Mouse (Mus musculus): ENCODE measurements around the gene Gm40460. TPM values are rescaled to one million over a fixed set of nuclear protein-coding genes. Genes with fewer than 3 reads are reported as not detected.
A peak's percentile ranks its signal among the peaks of the same experiment; 100 is the strongest.
"Not testable (repeated sequence)": the region's sequence is repeated elsewhere in the genome, so short reads cannot be mapped to it uniquely, and the experiment has no call there.

Gene Gm40460
- not detected in 2 replicates for polyA plus RNA-seq (2015; fragmentation: Nextera tagmentation; extraction: Ambion mirVana)

DNA sequence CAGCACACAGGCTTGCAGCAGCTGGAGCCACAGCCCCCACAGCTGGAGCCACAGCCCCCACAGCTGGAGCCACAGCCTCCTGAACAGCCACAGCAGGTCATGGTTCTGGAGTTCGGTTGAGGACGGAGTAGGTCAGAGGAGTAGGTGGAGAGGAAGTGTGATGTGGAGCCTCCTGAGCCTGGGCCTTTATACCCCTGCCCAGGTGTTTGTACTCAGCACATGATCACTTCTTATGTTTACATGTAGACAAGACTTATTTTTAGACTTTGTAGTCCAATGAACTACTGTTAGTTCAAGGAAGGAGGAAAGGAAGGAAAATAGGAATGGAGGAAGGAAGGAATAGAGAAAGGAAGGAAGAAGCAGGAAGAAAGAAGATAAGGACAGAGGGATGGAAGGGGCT lies at the start of gene Gm40460:
TSS of gene Gm40460 (minus strand) at position 101 of the 400 bp plus-strand sequence.
- Histone ChIP-seq H3K9me3 (no peaks in the 10 kb centered on the region), H3K4me1 (no peaks in the 10 kb centered on the region), H3K27me3 (no peaks in the 10 kb centered on the region), H3K36me3 (no peaks in the 10 kb centered on the region), H3K27ac (no peak within 1 kb of the TSS), H3K4me3 (no peak within 1 kb of the TSS), H3K9ac (no peak within 1 kb of the TSS), H3K4me2 (no peak within 1 kb of the TSS)
- no peak for ATAC-seq (ENCODE audit: borderline replicate concordance, extremely low read depth, low FRiP score, low TSS enrichment)
- 23% methylated on average over 2 of the region's 2 CpGs for WGBS

DNA sequence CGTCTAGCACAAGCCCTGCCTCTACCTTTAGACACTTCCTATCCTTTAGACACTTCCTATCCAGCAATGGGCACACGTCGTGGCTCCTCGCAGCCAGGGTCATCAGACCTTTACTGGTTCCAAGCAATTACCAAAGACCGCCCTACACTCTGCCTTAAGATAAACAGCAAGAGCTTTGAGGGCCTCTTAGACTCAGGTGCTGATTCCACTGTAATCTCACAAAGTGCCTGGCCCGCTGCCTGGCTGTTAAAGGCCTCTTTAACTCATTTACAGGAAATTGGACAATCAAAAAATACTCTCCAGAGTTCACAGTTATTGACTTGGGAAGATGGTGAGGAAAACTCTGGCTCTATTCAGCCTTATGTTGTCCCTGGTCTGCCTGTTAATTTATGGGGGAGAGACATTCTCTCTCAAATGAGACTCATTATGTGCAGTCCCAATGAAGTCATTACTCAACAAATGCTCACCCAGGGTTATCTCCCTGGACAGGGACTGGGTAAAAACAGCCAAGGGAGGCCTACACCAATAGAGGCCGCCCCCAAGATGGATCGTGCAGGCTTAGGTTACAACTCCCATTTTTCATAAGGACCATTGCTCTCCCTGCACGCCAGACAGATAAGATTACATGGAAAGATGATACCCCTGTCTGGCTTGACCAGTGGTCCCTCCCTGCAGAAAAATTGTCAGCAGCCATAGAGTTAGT lies 45.2 kb upstream of the Gm40460 start:
- H3K4me1 ChIP-seq, result peaks cover 16% of the 10 kb centered on the region
- not testable (repeated sequence) for H3K9me3 ChIP-seq; H3K27me3 ChIP-seq; H3K9ac ChIP-seq; ATAC-seq (ENCODE audit: borderline replicate concordance, extremely low read depth, low FRiP score, low TSS enrichment); H3K36me3 ChIP-seq; H3K4me2 ChIP-seq; H3K27ac ChIP-seq; H3K4me3 ChIP-seq
- 41% methylated on average over 9 of the region's 9 CpGs for WGBS

DNA sequence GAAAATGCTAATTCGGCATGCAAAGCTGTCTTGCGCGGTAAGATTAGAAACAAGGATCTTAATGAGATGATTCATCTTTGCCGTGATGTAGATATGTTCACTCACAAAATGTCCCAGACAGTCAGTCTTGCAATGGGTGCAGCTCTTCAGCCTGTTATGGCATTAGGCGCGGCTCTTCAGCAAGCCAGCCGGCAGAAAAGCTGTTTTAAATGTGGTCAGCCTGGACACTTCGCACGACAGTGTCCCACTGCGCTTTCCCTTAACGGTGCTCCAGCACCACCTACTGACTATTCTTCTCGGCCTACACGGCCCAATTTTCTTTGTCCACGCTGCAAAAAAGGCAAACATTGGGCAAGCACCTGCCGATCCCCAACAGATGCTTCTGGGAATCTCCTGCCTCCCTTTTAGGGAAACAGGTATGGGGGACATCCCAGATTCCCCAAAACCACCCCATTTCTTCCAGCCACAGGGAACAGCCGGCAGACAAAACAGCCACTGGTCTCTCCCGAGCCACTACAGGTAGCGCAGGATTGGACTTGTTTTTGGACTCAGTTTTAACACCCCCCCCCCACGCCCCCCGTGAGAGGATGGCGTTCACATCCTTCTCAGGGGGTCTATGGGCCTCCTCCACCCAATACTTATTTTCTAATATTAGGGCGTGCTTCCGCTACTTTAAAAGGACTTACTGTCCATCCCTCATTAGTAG lies 44.4 kb upstream of the Gm40460 start:
- Histone ChIP-seq H3K4me3 (peak overlapping the region; percentile 50), H3K4me1 (peaks cover 16% of the 10 kb centered on the region), H3K36me3 (no peaks in the 10 kb centered on the region), H3K9ac (no peak overlapping the region; the same call in 1 of the 2 replicates), H3K4me2 (peak overlapping the region; percentile 87), H3K27ac (peak overlapping the region; percentile 92; the same call in 1 of the 2 replicates), H3K9me3 (no peaks in the 10 kb centered on the region), H3K27me3 (no peaks in the 10 kb centered on the region)
- ATAC-seq (ENCODE audit: borderline replicate concordance, extremely low read depth, low FRiP score, low TSS enrichment), result peak; percentile 51; the same call in 1 of the 2 replicates
- WGBS, result 15% methylated on average over 23 of the region's 23 CpGs

DNA sequence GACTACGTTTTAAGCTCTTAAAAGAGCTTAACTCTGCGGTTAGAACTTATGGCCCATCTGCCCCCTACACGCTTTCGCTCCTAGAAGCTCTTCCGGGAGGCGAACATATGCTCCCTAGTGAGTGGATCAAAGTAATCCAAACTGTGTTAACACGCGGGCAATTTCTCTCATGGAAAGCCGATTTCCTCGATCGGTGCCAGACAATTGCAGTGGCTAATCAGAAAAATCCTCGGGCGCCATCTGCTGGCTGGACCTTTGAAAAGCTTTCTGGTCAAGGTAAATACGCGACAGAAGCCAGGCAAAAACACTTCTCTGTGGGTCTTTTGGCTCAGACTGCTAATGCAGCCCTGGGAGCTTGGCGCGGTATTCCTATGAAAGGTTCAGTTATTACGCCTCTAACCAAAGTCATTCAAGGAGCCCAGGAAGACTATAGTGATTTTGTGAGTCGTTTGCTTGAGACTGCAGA lies 43.8 kb upstream of the Gm40460 start:
- WGBS, result 0% methylated on average over 19 of the region's 19 CpGs
- Histone ChIP-seq H3K9ac (peak overlapping the region; percentile 61), H3K36me3 (no peaks in the 10 kb centered on the region), H3K27ac (peak overlapping the region; percentile 92), H3K4me1 (peaks cover 16% of the 10 kb centered on the region), H3K27me3 (no peaks in the 10 kb centered on the region), H3K4me3 (peak overlapping the region; percentile 50), H3K4me2 (peak overlapping the region; percentile 87), H3K9me3 (no peaks in the 10 kb centered on the region)
- peak; percentile 79 for ATAC-seq (ENCODE audit: borderline replicate concordance, extremely low read depth, low FRiP score, low TSS enrichment)

DNA sequence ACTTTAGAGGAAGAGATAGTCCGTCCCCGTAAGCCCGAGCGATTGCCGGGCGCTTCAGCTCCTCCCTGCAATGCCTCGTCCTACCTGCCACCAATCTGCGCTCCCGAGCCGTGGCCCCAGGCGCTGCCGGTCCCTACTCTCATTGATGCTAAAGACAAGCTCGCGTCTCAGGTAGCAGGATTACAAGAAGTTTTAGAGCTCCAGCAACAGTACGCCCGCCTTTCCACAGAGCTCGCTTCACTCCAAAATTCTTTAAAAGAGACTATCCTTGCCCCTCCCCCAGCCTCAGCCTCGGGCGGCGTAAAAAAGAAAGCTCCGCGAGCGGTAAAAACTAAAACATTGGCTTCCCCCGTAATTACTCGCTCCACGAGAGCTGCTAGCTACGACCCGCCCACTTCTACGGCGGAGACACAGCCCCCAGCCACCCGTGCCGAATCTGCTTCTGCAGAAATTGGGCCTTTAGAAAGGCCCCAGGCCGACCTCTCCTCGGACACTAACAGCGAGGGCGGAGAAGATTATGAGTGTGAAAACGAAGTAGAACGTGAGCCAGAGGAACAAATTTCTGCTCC lies 43.2 kb upstream of the Gm40460 start:
- H3K36me3 ChIP-seq, result no peaks in the 10 kb centered on the region
- peak overlapping the region; percentile 87 for H3K4me2 ChIP-seq
- no peaks in the 10 kb centered on the region for H3K27me3 ChIP-seq
- peak overlapping the region; percentile 92 for H3K27ac ChIP-seq
- peak; percentile 84 for ATAC-seq (ENCODE audit: borderline replicate concordance, extremely low read depth, low FRiP score, low TSS enrichment)
- H3K9ac ChIP-seq, result peak overlapping the region; percentile 61
- under 1% methylated on average over 38 of the region's 38 CpGs for WGBS
- H3K9me3 ChIP-seq, result no peaks in the 10 kb centered on the region
- peak overlapping the region; percentile 50 for H3K4me3 ChIP-seq
- peaks cover 16% of the 10 kb centered on the region for H3K4me1 ChIP-seq

DNA sequence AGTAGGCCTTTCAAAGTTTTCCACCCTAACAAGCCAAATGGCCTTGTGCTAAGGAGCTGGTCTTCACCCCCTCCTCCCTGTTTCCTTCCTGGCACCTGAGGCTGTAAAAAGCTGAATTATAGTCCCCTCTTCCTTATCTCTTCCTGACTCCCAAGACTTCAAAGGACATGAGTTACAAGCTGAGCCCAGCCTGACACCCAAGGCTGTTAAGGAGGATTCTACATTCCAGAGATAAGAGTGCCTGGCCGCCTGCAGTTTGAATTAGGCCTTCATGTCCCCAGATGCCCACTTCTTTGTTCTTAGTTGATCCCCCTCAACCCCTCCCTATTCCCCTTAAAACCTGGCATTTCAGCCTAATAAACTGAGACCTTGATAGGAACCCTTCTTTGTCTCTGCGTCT lies 42.0 kb upstream of the Gm40460 start:
- H3K4me2 ChIP-seq, result peak overlapping the region; percentile 87; the same call in 1 of the 2 replicates
- H3K27me3 ChIP-seq; H3K4me3 ChIP-seq; H3K36me3 ChIP-seq; H3K27ac ChIP-seq; H3K9me3 ChIP-seq; ATAC-seq (ENCODE audit: borderline replicate concordance, extremely low read depth, low FRiP score, low TSS enrichment); H3K9ac ChIP-seq: not testable (repeated sequence)
- H3K4me1 ChIP-seq, result peaks cover 16% of the 10 kb centered on the region
- 19% methylated on average over 2 of the region's 2 CpGs for WGBS

DNA sequence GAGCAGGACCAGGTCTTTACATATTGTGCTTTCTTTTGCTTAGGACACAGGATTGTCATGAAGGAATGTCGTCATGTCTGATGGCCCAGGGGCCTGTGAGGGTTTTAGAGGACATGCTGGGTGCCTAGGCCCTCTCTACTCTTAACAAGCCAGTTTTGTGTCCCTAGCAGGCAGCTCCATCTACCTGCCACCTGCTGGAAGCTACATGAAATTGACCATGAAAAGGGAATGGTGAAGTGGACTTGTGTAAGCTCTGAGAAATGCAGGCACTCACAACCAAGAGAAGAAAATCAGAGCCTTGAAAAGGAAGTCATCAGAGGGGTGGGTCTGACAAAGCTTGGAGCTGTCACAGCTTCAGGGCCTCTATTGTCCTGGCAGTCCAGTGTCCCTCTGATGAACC lies 38.4 kb upstream of the Gm40460 start:
- not testable (repeated sequence) for H3K27ac ChIP-seq; H3K9ac ChIP-seq; H3K4me1 ChIP-seq; H3K36me3 ChIP-seq; ATAC-seq (ENCODE audit: borderline replicate concordance, extremely low read depth, low FRiP score, low TSS enrichment); H3K9me3 ChIP-seq; H3K4me3 ChIP-seq; H3K27me3 ChIP-seq; H3K4me2 ChIP-seq
- WGBS, result 96% methylated on average over 1 of the region's 1 CpGs

DNA sequence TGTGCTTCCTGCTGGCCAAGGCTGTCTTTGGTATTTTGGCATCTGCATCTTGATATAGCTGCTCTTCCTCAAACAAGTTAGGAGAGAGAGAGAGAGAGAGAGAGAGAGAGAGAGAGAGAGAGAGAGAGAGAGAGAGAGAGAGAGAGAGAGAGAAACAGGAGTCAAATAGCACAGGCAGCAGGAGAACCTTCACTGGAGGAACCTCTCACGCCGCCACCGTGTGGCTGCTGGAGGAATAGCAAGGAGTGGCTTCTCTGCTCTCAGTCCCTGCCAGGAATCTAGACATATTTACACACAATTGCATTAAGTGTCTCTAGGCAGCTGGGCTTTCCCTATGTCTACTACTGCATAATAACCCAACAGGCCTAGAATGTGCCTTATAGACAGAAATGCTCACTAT lies 37.3 kb upstream of the Gm40460 start:
- not testable (repeated sequence) for H3K4me3 ChIP-seq; H3K9ac ChIP-seq; ATAC-seq (ENCODE audit: borderline replicate concordance, extremely low read depth, low FRiP score, low TSS enrichment); H3K4me1 ChIP-seq; H3K27ac ChIP-seq; H3K36me3 ChIP-seq; H3K4me2 ChIP-seq; H3K27me3 ChIP-seq; H3K9me3 ChIP-seq
- 0% methylated on average over 3 of the region's 3 CpGs for WGBS

DNA sequence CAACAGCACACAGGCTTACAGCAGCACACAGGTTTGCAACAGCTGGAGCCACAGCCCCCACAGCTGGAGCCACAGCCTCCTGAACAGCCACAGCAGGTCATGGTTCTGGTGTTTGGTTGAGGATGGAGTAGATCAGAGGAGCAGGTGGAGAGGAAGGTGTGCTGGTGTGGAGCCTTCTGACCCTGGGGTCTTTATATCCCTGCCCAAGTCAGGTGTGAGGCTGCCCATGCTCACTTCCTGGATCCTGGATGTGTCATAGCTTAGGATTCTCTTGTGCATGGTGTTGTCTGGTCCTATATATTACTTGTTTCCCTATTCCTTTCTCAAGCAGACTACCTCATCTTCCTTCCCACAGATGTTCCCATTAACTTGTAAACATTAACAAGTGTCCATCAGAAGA lies 33.4 kb upstream of the Gm40460 start, which contains the start of gene Gm4559:
TSS of gene Gm4559 (minus strand) at position 101 of the 400 bp plus-strand sequence.
- not testable (repeated sequence) for H3K9me3 ChIP-seq; H3K4me3 ChIP-seq; H3K36me3 ChIP-seq; H3K4me1 ChIP-seq; H3K27ac ChIP-seq; H3K9ac ChIP-seq; H3K4me2 ChIP-seq; H3K27me3 ChIP-seq; ATAC-seq (ENCODE audit: borderline replicate concordance, extremely low read depth, low FRiP score, low TSS enrichment)

DNA sequence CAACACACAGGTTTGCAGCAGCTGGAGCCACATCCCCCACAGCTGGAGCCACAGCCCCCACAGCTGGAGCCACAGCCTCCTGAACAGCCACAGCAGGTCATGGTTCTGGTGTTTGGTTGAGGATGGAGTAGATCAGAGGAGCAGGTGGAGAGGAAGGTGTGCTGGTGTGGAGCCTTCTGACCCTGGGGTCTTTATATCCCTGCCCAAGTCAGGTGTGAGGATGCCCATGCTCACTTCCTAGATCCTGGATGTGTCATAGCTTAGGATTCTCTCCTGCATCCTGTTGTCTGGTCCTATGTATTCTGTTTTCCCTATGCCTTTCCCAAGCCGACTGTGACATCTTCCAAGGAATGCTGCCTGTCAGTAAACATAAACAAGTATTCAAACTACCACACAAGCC lies 17.4 kb upstream of the Gm40460 start, which contains the start of gene Gm2431:
TSS of gene Gm2431 (minus strand) at position 101 of the 400 bp plus-strand sequence.
- not testable (repeated sequence) for H3K4me1 ChIP-seq; H3K27me3 ChIP-seq; H3K4me3 ChIP-seq; ATAC-seq (ENCODE audit: borderline replicate concordance, extremely low read depth, low FRiP score, low TSS enrichment); H3K4me2 ChIP-seq; H3K9me3 ChIP-seq; H3K36me3 ChIP-seq; H3K9ac ChIP-seq; H3K27ac ChIP-seq
- WGBS, result 41% methylated on average over 1 of the region's 1 CpGs

DNA sequence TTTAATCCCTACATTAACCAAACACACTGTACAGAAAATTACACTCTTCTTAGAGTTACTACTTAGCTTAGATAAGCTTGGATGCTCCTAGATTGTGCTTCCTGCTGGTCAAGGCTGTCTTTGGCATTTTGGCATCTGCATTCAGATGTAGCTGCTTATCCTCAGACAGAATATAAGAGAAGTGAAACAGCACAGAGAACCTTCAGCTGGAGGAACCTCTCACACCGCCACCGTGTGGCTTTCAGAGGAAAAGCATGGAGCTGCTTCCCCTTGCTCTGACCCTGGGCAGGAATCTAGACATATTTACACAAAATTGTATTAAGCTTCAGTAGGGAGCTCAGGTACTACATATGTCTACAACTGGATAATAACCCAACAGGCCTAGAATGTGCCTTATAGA lies 14.6 kb upstream of the Gm40460 start:
- H3K4me3 ChIP-seq, result no peak overlapping the region
- 0% methylated on average over 2 of the region's 2 CpGs for WGBS
- H3K4me2 ChIP-seq, result no peak overlapping the region

DNA sequence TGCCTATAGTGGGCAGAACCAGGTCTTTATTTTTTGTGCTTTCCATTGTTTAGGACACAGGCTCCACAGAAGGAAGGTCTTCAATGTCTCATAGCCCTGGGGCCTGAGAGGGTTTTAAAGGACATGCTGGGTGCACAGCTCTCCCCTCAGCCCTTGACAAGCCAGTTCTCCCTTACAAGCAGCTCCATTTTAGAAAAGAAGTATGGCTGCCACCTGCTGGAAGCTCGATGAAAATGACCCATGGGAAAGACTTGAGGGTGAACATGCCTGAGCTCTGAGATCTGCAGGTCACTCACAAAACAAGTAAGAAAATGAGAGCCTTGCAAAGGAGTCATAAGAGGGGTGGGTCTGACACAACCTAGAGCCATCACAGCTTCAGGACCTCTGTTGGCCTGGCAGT lies 8.9 kb upstream of the Gm40460 start:
- no peak overlapping the region for H3K27ac ChIP-seq
- no peak for ATAC-seq (ENCODE audit: borderline replicate concordance, extremely low read depth, low FRiP score, low TSS enrichment)
- H3K4me1 ChIP-seq, result no peaks in the 10 kb centered on the region
- no peak overlapping the region for H3K4me2 ChIP-seq
- no peak overlapping the region for H3K9ac ChIP-seq
- WGBS, result 0% methylated on average over 1 of the region's 1 CpGs
- H3K9me3 ChIP-seq, result no peaks in the 10 kb centered on the region
- H3K27me3 ChIP-seq, result no peaks in the 10 kb centered on the region
- H3K36me3 ChIP-seq, result no peaks in the 10 kb centered on the region
- no peak overlapping the region for H3K4me3 ChIP-seq

More for the DNA sequence above, 14.6 kb upstream of the Gm40460 start:
- Histone ChIP-seq H3K4me1 (no peaks in the 10 kb centered on the region), H3K9me3 (no peaks in the 10 kb centered on the region), H3K36me3 (no peaks in the 10 kb centered on the region), H3K27me3 (no peaks in the 10 kb centered on the region), H3K9ac (no peak overlapping the region), H3K27ac (no peak overlapping the region)
- ATAC-seq (ENCODE audit: borderline replicate concordance, extremely low read depth, low FRiP score, low TSS enrichment), result no peak
